Mouse (Mus musculus) hindbrain, embryonic 12.5 days (tissue): ENCODE results near the gene Map7d1. TPM values are rescaled to one million over a fixed set of nuclear protein-coding genes. Genes with fewer than 3 reads are reported as not detected.
"Not testable (repeated sequence)": the region's sequence is repeated elsewhere in the genome, so short reads cannot be mapped to it uniquely, and the experiment has no call there.

Experiments used
- ATAC-seq: fragments of 200-750 bp; cut with Nextera tagmentation; 2 replicates; pipeline ENCODE4 v1.8.0; 2017; ENCODE audit warnings: moderate TSS enrichment; ENCODE audit not compliant: low FRiP score
- H3K27ac ChIP-seq: fragments of 300-500 bp; sonication (generic); 2 replicates; pipeline ENCODE4 v1.5.1; 2016; ENCODE audit warnings: mild to moderate bottlenecking
- H3K27me3 ChIP-seq: fragments of 300-500 bp; sonication (generic); 2 replicates; pipeline ENCODE4 v1.6.1; 2016; ENCODE audit warnings: mild to moderate bottlenecking
- H3K36me3 ChIP-seq: fragments of 300-500 bp; sonication (generic); 2 replicates; pipeline ENCODE4 v1.6.1; 2016; ENCODE audit warnings: mild to moderate bottlenecking
- H3K4me1 ChIP-seq: fragments of 300-500 bp; sonication (generic); 2 replicates; pipeline ENCODE4 v1.6.1; 2016
- H3K4me2 ChIP-seq: fragments of 300-500 bp; sonication (generic); replicated peaks from 2 replicates; pipeline ENCODE4 v1.6.1; 2016; ENCODE audit warnings: mild to moderate bottlenecking
- H3K4me3 ChIP-seq: fragments of 300-500 bp; sonication (generic); 2 replicates; pipeline ENCODE4 v1.5.1; 2016; ENCODE audit warnings: mild to moderate bottlenecking
- H3K9ac ChIP-seq: fragments of 300-500 bp; sonication (generic); 2 replicates; pipeline ENCODE4 v1.6.1; 2016; ENCODE audit warnings: mild to moderate bottlenecking, moderate library complexity
- H3K9me3 ChIP-seq: fragments of 300-500 bp; sonication (generic); replicated peaks from 2 replicates; pipeline ENCODE4 v1.6.1; 2016; ENCODE audit warnings: mild to moderate bottlenecking
- WGBS: fragments of 180-500 bp; shearing (Covaris S2); methylation state at CpG from one replicate; pipeline ENCODE4 v1.1.7; 2016; 5-methylcytosine and 5-hydroxymethylcytosine counted together
- polyA plus RNA-seq: library from polyadenylated mRNA; unstranded; fragments of >200 nt; fragmentation: Nextera tagmentation; extraction: Ambion mirVana; gene quantifications from 2 replicates; pipeline ENCODE4 v1.2.1, GENCODE M21; 2016

Gene Map7d1
- polyA plus RNA-seq, 1 experiment from 2014 or later = 143 TPM

DNA sequence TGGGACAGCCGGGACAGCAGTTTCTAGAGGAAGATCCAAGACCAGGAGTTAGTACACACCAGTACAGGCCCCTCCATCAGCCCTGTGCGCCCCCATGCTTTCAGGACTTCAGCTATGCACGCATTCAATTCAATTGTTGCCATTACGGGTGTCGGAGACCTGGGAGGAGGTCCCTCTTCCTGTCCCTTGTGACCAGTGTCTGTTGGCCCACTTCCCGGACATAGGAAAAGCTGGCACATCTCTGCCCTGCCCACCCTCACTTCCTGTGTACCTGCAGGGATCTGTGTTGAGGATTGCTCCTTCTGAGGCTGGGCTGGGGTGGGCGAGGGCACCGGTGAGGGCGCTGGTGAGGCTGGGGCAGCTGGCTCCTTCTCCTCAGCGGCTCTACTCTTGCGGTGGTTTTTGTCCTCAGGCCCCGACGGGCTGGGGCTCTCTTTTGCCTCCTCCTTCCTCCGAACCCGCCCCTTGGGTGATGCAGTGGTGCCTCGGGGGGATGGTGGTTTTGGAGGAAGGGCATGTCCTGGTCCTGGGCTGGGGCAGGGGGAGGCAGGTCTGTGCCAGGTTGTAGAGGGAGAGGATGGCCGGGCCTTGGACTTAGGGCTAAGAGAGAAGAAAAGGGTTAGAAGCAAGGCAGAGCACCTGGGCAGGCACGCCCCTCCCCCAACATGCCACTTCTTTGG lies 21.5 kb downstream of the Map7d1 start:
- H3K27me3 ChIP-seq = no peaks in the 10 kb centered on the region
- 86% methylated on average over 18 of the region's 18 CpGs for WGBS
- no peaks in the 10 kb centered on the region for H3K9me3 ChIP-seq
- H3K9ac ChIP-seq = no peak overlapping the region
- peaks cover 96% of the 10 kb centered on the region for H3K36me3 ChIP-seq
- no peak overlapping the region for H3K4me2 ChIP-seq
- H3K4me1 ChIP-seq = peaks cover 7% of the 10 kb centered on the region; the same call in 1 of the 2 replicates
- H3K27ac ChIP-seq = no peak overlapping the region
- H3K4me3 ChIP-seq = no peak overlapping the region
- ATAC-seq = no peak

DNA sequence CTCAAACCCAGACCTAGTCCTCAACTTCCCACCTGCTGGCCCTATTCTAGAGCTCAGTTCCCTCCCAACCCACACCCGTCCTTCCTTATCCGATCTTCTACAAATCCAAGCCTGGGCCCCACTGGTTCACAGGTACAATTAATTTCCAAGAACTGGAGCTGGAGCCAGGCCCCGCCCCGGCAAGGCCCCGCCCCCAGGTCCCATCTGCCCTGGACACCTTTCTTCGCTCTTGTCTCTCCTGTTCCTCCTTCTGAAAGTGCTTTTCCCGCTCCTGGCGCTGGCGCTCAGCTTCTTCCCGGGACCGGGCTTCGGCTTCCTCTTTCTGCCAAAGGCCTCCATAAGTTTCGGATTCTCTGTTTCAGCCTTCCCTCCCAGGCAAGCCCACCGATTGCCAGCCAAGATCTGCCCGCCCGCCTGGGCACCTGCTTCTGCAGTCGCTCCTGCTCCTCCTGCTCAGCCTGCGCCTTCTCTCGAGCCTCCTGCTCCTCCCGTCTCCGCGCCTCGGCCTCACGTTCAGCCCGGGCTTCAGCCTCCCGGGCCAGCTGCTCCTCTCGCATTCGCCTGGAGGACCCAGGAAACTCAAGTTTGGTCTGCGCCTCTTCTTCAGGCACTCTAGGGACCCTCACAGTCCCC lies 22.4 kb downstream of the Map7d1 start:
- Histone ChIP-seq H3K36me3 (peaks cover 89% of the 10 kb centered on the region), H3K9me3 (no peaks in the 10 kb centered on the region), H3K27ac (no peak overlapping the region), H3K27me3 (no peaks in the 10 kb centered on the region), H3K4me3 (no peak overlapping the region), H3K4me2 (no peak overlapping the region), H3K4me1 (peaks cover 7% of the 10 kb centered on the region; the same call in 1 of the 2 replicates), H3K9ac (no peak overlapping the region)
- no peak for ATAC-seq
- WGBS = 91% methylated on average over 29 of the region's 29 CpGs

- no peak for ATAC-seq
- Histone ChIP-seq H3K36me3 (peaks cover 50% of the 10 kb centered on the region), H3K4me3 (no peak overlapping the region), H3K4me1 (peaks cover 4% of the 10 kb centered on the region; the same call in 1 of the 2 replicates), H3K27me3 (no peaks in the 10 kb centered on the region), H3K9me3 (no peaks in the 10 kb centered on the region), H3K9ac (no peak overlapping the region), H3K27ac (no peak overlapping the region), H3K4me2 (no peak overlapping the region)
- WGBS = 66% methylated on average over 7 of the region's 7 CpGs
These were observed 26.2 kb downstream of the Map7d1 start for GRCm38 (mm10) chr4:126229900-126230299.

- ATAC-seq = no peak
- no peak overlapping the region for H3K4me3 ChIP-seq
- H3K9me3 ChIP-seq = no peaks in the 10 kb centered on the region
- no peak overlapping the region for H3K27ac ChIP-seq
- 26% methylated on average over 5 of the region's 5 CpGs for WGBS
- H3K36me3 ChIP-seq = peaks cover 33% of the 10 kb centered on the region
- peaks cover 4% of the 10 kb centered on the region; the same call in 1 of the 2 replicates for H3K4me1 ChIP-seq
- no peak overlapping the region for H3K9ac ChIP-seq
- H3K27me3 ChIP-seq = no peaks in the 10 kb centered on the region
- H3K4me2 ChIP-seq = no peak overlapping the region
These were observed 28.0 kb downstream of the Map7d1 start for GRCm38 (mm10) chr4:126228144-126228543.

DNA sequence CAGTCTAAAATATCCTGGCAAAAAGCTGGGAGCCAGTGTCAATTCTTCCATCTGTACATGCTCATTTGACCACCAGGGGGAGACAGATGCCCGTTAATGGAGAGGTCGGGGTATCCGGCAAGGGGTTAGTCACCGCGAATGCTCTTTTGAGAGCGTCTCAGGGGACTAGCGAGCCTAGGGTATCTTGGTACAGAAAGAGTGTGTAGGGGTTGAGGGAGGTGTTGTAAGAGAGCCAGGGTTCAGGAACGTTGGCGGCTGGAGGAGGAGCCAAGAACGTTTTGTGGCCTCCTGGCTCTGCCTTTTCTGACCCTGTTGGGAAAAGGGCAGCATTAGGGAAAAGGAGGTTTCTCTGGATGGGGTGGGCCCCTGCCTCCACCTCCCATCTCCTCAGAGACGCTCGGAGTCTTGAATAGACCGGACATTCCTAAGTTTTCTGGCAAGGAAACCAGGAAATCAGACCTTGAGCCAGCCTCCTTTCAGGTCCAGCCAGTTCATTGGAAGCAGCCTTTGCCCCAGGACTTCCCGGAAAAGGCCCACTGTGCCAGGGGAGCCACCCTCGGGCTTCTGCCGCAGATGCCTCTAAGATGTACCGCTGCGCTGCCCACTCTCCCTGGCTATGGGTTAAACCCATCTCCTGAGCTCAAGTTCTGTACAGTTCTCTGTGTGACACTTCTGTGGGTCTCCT lies 28.9 kb downstream of the Map7d1 start:
- H3K9ac ChIP-seq = 0 out of 2 replicates have a peak overlapping the region, but pooled peaks have one; percentile 33
- WGBS = 10% methylated on average over 18 of the region's 18 CpGs
- H3K27me3 ChIP-seq = no peaks in the 10 kb centered on the region
- H3K9me3 ChIP-seq = no peaks in the 10 kb centered on the region
- peaks cover 4% of the 10 kb centered on the region; the same call in 1 of the 2 replicates for H3K4me1 ChIP-seq
- H3K4me3 ChIP-seq = no peak overlapping the region
- no peak overlapping the region; the same call in 1 of the 2 replicates for H3K27ac ChIP-seq
- H3K4me2 ChIP-seq = peak overlapping the region; percentile 48
- H3K36me3 ChIP-seq = peaks cover 23% of the 10 kb centered on the region
- ATAC-seq = peak; percentile 62

- Histone ChIP-seq H3K9me3 (no peaks in the 10 kb centered on the region), H3K4me3 (no peak overlapping the region), H3K36me3 (peaks cover 18% of the 10 kb centered on the region), H3K27ac (no peak overlapping the region), H3K4me1 (peaks cover 4% of the 10 kb centered on the region; the same call in 1 of the 2 replicates), H3K4me2 (no peak overlapping the region), H3K27me3 (no peaks in the 10 kb centered on the region), H3K9ac (no peak overlapping the region)
- WGBS = 55% methylated on average over 12 of the region's 12 CpGs
- peak; percentile 16; the same call in 1 of the 2 replicates for ATAC-seq
These were observed 29.5 kb downstream of the Map7d1 start for GRCm38 (mm10) chr4:126226640-126227039.

GRCm38 (mm10) chr4:126222631-126223030 lies 33.5 kb downstream of the Map7d1 start:
- no peak for ATAC-seq
- Histone ChIP-seq H3K27me3 (no peaks in the 10 kb centered on the region), H3K9me3 (no peaks in the 10 kb centered on the region), H3K27ac (no peak overlapping the region), H3K9ac (no peak overlapping the region), H3K4me3 (no peak overlapping the region), H3K36me3 (no peaks in the 10 kb centered on the region), H3K4me1 (peaks cover 4% of the 10 kb centered on the region; the same call in 1 of the 2 replicates), H3K4me2 (no peak overlapping the region)
- WGBS = 85% methylated on average over 11 of the region's 11 CpGs

- Histone ChIP-seq H3K4me2 (no peak overlapping the region), H3K27me3 (no peaks in the 10 kb centered on the region), H3K4me1 (no peaks in the 10 kb centered on the region), H3K9ac (no peak overlapping the region), H3K27ac (no peak overlapping the region), H3K4me3 (no peak overlapping the region), H3K36me3 (no peaks in the 10 kb centered on the region), H3K9me3 (no peaks in the 10 kb centered on the region)
- WGBS = 92% methylated on average over 10 of the region's 10 CpGs
- no peak for ATAC-seq
These were observed 36.1 kb downstream of the Map7d1 start for GRCm38 (mm10) chr4:126220045-126220444.

GRCm38 (mm10) chr4:126219540-126219939 lies 36.6 kb downstream of the Map7d1 start:
- 74% methylated on average over 3 of the region's 3 CpGs for WGBS
- H3K4me2 ChIP-seq, H3K36me3 ChIP-seq, H3K4me3 ChIP-seq, ATAC-seq, H3K27me3 ChIP-seq, H3K9me3 ChIP-seq, H3K9ac ChIP-seq, H3K27ac ChIP-seq, H3K4me1 ChIP-seq: not testable (repeated sequence)

DNA sequence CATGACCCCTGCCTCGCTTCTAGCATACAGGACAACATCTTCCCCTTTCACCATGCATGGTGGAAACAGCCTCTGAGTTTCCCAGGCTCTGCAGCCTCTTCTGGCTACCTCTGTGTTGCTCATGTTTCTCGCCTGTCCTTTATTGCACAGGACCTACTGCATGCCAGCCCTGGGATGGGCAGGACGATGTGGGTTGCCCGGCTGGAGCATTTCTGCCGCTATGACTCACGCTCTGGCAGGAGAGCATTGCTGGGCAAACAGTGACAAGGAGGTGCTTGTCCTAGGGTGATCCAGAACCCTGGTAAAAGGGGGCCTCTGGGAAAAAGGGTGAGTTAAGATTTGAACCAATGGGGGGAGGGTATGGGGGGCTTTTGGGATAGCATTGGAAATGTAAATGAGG lies 38.4 kb downstream of the Map7d1 start:
- Histone ChIP-seq H3K27ac (no peak overlapping the region), H3K9me3 (no peaks in the 10 kb centered on the region), H3K9ac (no peak overlapping the region), H3K4me2 (no peak overlapping the region), H3K36me3 (no peaks in the 10 kb centered on the region), H3K27me3 (no peaks in the 10 kb centered on the region), H3K4me1 (no peaks in the 10 kb centered on the region), H3K4me3 (no peak overlapping the region)
- WGBS = 84% methylated on average over 6 of the region's 6 CpGs
- ATAC-seq = no peak

DNA sequence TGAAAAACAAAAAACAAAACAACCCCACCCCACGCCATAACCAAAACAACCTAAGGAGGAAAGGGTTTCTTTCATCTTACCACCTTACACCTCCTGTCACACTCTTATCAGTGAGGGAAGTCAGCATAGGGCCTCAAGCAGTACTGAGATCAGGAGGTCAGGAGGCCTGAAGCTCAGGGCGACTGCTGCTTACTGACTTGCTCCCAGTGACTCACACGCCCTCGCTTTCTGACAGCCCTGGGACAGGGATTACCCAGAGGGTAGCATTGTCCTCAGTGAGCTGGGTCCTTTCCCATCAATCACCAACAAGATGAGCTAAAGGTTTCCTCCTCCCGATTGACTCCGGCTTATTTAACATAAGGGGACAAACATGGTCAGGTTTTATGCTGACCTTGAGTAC lies 49.1 kb downstream of the Map7d1 start:
- Histone ChIP-seq H3K4me1 (peaks cover 5% of the 10 kb centered on the region; the same call in 1 of the 2 replicates), H3K27me3 (no peaks in the 10 kb centered on the region), H3K9me3 (no peaks in the 10 kb centered on the region), H3K27ac (no peak overlapping the region), H3K4me2 (no peak overlapping the region), H3K36me3 (no peaks in the 10 kb centered on the region), H3K9ac (no peak overlapping the region), H3K4me3 (no peak overlapping the region)
- 58% methylated on average over 6 of the region's 6 CpGs for WGBS
- no peak for ATAC-seq

GRCm38 (mm10) chr4:126205386-126205785 lies 50.8 kb downstream of the Map7d1 start:
- Histone ChIP-seq H3K9me3 (no peaks in the 10 kb centered on the region), H3K4me3 (no peak overlapping the region), H3K36me3 (no peaks in the 10 kb centered on the region), H3K27ac (no peak overlapping the region), H3K9ac (no peak overlapping the region), H3K27me3 (no peaks in the 10 kb centered on the region), H3K4me1 (peaks cover 16% of the 10 kb centered on the region), H3K4me2 (no peak overlapping the region)
- ATAC-seq = no peak
- WGBS = 61% methylated on average over 1 of the region's 1 CpGs
